Mouse (Mus musculus): ENCODE results near the gene Gm10300. TPM values are rescaled to one million over a fixed set of nuclear protein-coding genes. Genes with fewer than 3 reads are reported as not detected.

Gene Gm10300
- polyA plus RNA-seq, 1 experiment from 2014 or later: 0.12 TPM

DNA sequence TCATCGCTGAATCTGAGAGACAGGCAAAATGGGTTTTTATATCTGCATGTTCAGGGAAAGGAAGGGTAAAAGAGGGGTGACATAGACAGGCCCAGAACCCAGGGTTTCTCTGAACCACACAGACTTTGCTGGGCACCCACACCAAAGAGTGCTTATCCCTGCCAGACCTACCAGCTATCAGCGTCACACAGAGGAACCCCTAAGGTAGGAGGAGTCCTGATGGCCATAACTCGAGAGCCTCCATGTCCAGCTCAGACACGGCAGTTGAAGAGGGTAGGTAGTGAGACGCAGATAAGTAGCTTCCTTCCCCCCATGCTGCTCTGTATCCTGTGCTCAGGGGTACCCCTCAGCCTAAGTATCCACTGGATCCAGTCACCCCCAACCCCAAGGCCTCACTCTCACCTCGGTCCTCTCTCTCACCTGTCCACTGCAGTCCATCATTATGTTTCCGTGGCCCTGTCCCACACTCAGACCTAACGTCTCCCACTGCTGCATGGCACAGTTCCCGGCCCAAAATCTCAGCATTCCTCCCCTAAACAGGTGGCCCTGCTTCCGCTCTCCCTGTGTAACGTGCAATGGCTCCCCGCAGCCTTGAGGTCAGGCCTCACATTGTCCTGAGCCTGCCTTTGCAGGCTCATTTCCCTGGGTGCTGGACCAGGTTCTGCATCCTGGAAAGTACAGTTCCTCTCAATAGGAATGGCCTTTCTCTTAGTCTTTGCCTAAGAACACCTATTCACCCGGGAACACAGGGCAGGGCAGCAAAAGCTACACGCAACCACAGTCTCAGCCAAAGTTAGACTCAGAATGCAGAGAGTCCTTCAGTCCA, 7.2 kb upstream of the Gm10300 start:
- no peak for ATAC-seq (ENCODE audit: low FRiP score, low TSS enrichment)
- peaks cover 23% of the 10 kb centered on the region for H3K4me1 ChIP-seq (ENCODE audit: insufficient read depth, low read length)
- 84% methylated on average over 14 of the region's 14 CpGs for WGBS
- no peaks in the 10 kb centered on the region for H3K9me3 ChIP-seq (ENCODE audit: low read length)
- H3K9ac ChIP-seq (replicated peaks; ENCODE audit: low read length): no peak overlapping the region
- no peak overlapping the region for H3K27ac ChIP-seq (ENCODE audit: low read length)
- H3K4me2 ChIP-seq (replicated peaks; ENCODE audit: low read depth, low read length): no peak overlapping the region
- no peak overlapping the region for H3K4me3 ChIP-seq (ENCODE audit: low read length)
- no peaks in the 10 kb centered on the region for H3K36me3 ChIP-seq (ENCODE audit: insufficient read depth, low read length)
- H3K27me3 ChIP-seq (ENCODE audit: insufficient read depth, low read length): no peaks in the 10 kb centered on the region

DNA sequence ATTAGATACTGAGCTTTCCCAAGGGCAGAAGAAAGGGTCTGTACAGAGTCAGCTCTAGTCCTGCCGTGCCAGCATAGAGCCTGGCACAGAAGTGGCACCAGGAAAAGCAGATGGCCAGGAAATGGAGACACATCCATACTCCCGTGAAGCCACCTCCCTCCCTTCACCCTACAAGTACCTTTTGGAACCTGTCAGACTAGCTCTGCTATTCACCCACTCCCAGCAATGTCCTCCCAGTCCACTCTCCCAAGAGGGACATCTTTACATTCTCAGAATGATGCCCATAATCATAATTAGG, 6.6 kb upstream of the Gm10300 start:
- no peak for ATAC-seq (ENCODE audit: low FRiP score, low TSS enrichment)
- WGBS: 66% methylated on average over 2 of the region's 2 CpGs

DNA sequence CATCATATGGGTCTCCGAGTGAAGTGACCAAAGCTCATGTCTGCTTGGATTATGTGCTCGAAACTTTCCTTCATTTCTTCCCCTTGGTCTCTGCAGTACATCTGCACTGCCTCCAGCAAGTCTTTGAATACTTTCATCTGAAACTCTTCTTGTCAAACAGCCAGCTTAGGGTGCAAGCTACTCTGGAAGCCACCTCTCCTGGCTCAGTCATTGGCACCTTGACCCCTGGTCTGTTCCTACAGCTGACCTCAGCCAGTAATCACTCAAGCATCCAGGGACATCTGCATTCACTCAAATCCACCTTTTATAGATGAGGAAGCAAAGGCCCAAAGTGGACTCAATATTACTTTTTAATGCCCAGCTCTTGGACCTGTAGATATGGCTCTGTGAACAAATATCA, 2.8 kb upstream of the Gm10300 start:
- ATAC-seq (ENCODE audit: low FRiP score, low TSS enrichment): no peak
- Histone ChIP-seq H3K4me3 (ENCODE audit: low read length) (no peak overlapping the region), H3K9ac (replicated peaks; ENCODE audit: low read length) (no peak overlapping the region), H3K9me3 (ENCODE audit: low read length) (no peaks in the 10 kb centered on the region), H3K4me2 (replicated peaks; ENCODE audit: low read depth, low read length) (no peak overlapping the region), H3K4me1 (ENCODE audit: insufficient read depth, low read length) (peaks cover 33% of the 10 kb centered on the region), H3K36me3 (ENCODE audit: insufficient read depth, low read length) (no peaks in the 10 kb centered on the region), H3K27me3 (ENCODE audit: insufficient read depth, low read length) (no peaks in the 10 kb centered on the region), H3K27ac (ENCODE audit: low read length) (no peak overlapping the region)
- WGBS: 100% methylated on average over 2 of the region's 2 CpGs

More for the DNA sequence above, 6.6 kb upstream of the Gm10300 start:
- Histone ChIP-seq H3K4me1 (ENCODE audit: insufficient read depth, low read length) (peaks cover 20% of the 10 kb centered on the region), H3K36me3 (ENCODE audit: insufficient read depth, low read length) (no peaks in the 10 kb centered on the region), H3K9ac (replicated peaks; ENCODE audit: low read length) (no peak overlapping the region), H3K27me3 (ENCODE audit: insufficient read depth, low read length) (no peaks in the 10 kb centered on the region), H3K4me2 (replicated peaks; ENCODE audit: low read depth, low read length) (no peak overlapping the region), H3K4me3 (ENCODE audit: low read length) (no peak overlapping the region), H3K27ac (ENCODE audit: low read length) (no peak overlapping the region), H3K9me3 (ENCODE audit: low read length) (no peaks in the 10 kb centered on the region)

DNA sequence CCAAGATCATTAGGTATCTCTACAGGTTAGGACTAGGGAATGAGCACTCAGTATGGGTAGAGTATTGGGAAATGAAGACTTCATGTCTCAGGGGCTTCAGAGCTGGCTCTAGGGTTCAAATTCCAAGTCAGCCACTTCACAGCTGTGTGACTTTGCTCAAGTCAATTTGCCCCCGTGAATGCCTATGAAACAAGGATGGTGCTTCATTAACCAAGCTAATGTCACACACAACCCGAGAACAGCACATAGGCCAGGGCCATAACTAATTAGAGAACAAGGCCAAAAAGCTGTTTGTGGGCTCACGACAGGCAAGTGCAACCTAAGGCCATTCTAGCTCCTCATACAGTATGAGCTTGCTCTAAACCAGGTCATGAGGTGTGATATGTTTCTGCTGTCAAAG, 2.3 kb upstream of the Gm10300 start:
- Histone ChIP-seq H3K27ac (ENCODE audit: low read length) (no peak overlapping the region), H3K4me2 (replicated peaks; ENCODE audit: low read depth, low read length) (no peak overlapping the region), H3K4me1 (ENCODE audit: insufficient read depth, low read length) (peaks cover 35% of the 10 kb centered on the region), H3K9ac (replicated peaks; ENCODE audit: low read length) (no peak overlapping the region), H3K9me3 (ENCODE audit: low read length) (no peaks in the 10 kb centered on the region), H3K4me3 (ENCODE audit: low read length) (no peak overlapping the region), H3K36me3 (ENCODE audit: insufficient read depth, low read length) (no peaks in the 10 kb centered on the region), H3K27me3 (ENCODE audit: insufficient read depth, low read length) (no peaks in the 10 kb centered on the region)
- WGBS: 71% methylated on average over 3 of the region's 3 CpGs
- ATAC-seq (ENCODE audit: low FRiP score, low TSS enrichment): no peak

- no peaks in the 10 kb centered on the region for H3K27me3 ChIP-seq (ENCODE audit: insufficient read depth, low read length)
- 74% methylated on average over 6 of the region's 6 CpGs for WGBS
- no peaks in the 10 kb centered on the region for H3K36me3 ChIP-seq (ENCODE audit: insufficient read depth, low read length)
- H3K4me2 ChIP-seq (replicated peaks; ENCODE audit: low read depth, low read length): no peak overlapping the region
- no peak overlapping the region for H3K4me3 ChIP-seq (ENCODE audit: low read length)
- no peak for ATAC-seq (ENCODE audit: low FRiP score, low TSS enrichment)
- H3K27ac ChIP-seq (ENCODE audit: low read length): no peak overlapping the region; the same call in 1 of the 2 replicates
- no peak overlapping the region for H3K9ac ChIP-seq (replicated peaks; ENCODE audit: low read length)
- H3K4me1 ChIP-seq (ENCODE audit: insufficient read depth, low read length): peaks cover 35% of the 10 kb centered on the region
- H3K9me3 ChIP-seq (ENCODE audit: low read length): no peaks in the 10 kb centered on the region
Observed at GRCm38 (mm10) chr4:132072946-132073345, 1.6 kb upstream of the Gm10300 start.

DNA sequence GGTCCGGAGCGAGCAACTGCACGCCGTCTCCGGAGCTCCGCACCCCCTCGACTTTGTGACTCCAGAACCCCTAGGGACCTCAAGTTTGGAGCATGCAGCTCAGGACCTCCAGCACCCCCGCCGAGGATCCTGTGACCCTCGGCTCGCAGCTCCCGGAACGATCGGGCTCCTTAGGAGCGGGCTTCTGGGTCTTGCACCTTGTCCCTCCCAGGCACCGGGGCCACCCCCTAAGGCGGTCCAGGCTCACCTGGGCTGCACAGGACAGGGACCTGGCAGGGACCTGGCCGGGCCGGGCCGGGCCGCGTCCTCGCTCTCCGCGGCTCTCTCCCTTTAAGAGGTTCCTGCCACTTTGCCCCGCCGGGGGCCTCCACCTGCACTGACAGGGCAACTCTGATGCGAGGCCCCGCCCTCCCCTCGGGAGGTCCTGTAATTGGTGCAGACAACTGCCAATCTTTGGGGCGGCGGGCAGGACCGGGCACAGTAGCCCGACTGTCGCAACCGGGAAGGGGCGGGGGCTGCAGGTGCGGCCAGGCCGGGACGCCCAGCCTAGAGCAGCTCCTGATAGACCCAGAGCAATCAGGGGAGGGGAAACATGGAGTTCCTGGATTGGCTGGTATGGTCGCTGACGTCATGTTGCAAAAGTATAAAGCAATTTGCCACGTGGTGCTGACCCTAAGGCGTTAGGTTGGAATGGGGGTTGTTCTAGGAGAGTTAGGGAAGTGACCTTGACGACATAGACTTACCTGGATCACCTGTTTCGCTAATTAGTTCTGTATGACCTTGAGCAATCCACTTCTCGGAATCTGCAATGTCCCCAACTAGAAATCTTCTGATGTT, 654 bp downstream of the Gm10300 start, which contains the start of gene Epb41:
Gene Epb41 (minus strand): TSS at position 389 of the 837 bp plus-strand sequence.
- Histone ChIP-seq H3K9me3 (ENCODE audit: low read length) (no peaks in the 10 kb centered on the region), H3K4me1 (ENCODE audit: insufficient read depth, low read length) (peaks cover 28% of the 10 kb centered on the region), H3K27me3 (ENCODE audit: insufficient read depth, low read length) (no peaks in the 10 kb centered on the region), H3K4me3 (ENCODE audit: low read length) (peak within 1 kb of the TSS; percentile 79), H3K36me3 (ENCODE audit: insufficient read depth, low read length) (no peaks in the 10 kb centered on the region), H3K27ac (ENCODE audit: low read length) (peak within 1 kb of the TSS; percentile 67), H3K9ac (replicated peaks; ENCODE audit: low read length) (peak within 1 kb of the TSS; percentile 83), H3K4me2 (replicated peaks; ENCODE audit: low read depth, low read length) (peak within 1 kb of the TSS; percentile 98)
- peak; percentile 97 for ATAC-seq (ENCODE audit: low FRiP score, low TSS enrichment)
- 2% methylated on average over 47 of the region's 47 CpGs for WGBS

DNA sequence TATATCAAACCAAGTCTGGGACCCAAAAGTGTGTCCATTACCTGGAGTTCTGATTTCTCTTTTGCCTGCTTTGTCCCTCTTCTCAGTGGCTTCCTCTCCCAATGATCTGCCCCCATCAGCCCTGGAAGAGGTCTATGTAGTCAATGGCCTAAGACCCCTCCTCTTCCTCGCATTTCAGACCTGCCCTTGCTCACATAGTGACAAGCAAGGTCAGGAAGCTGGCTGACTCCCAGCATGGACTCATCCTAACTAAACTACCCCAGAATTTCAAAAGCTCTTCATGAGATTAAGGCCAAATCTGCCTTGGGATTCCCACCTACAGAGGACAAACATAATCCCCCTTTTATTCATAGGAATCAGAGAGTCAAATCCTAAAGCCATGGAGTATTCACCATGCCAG, 1.3 kb downstream of the Gm10300 start:
- peak overlapping the region; percentile 79; the same call in 1 of the 2 replicates for H3K4me3 ChIP-seq (ENCODE audit: low read length)
- no peak for ATAC-seq (ENCODE audit: low FRiP score, low TSS enrichment)
- H3K27ac ChIP-seq (ENCODE audit: low read length): peak overlapping the region; percentile 55

GRCm38 (mm10) chr4:132076480-132077405, 2.2 kb downstream of the Gm10300 start:
- H3K4me3 ChIP-seq (ENCODE audit: low read length): no peak overlapping the region
- no peaks in the 10 kb centered on the region for H3K36me3 ChIP-seq (ENCODE audit: insufficient read depth, low read length)
- peak overlapping the region; percentile 28 for H3K27ac ChIP-seq (ENCODE audit: low read length)
- H3K4me2 ChIP-seq (replicated peaks; ENCODE audit: low read depth, low read length): peak overlapping the region; percentile 15; the same call in 1 of the 2 replicates
- H3K9ac ChIP-seq (replicated peaks; ENCODE audit: low read length): 0 out of 2 replicates have a peak overlapping the region, but pooled peaks have one; percentile 4
- peaks cover 28% of the 10 kb centered on the region for H3K4me1 ChIP-seq (ENCODE audit: insufficient read depth, low read length)
- 0 out of 2 replicates have a peak, but pooled peaks have one; percentile 10 for ATAC-seq (ENCODE audit: low FRiP score, low TSS enrichment)
- 33% methylated on average over 20 of the region's 20 CpGs for WGBS
- no peaks in the 10 kb centered on the region for H3K27me3 ChIP-seq (ENCODE audit: insufficient read depth, low read length)
- no peaks in the 10 kb centered on the region for H3K9me3 ChIP-seq (ENCODE audit: low read length)

More for the DNA sequence above, 1.3 kb downstream of the Gm10300 start:
- no peak overlapping the region for H3K9ac ChIP-seq (replicated peaks; ENCODE audit: low read length)
- WGBS: 57% methylated on average over 1 of the region's 1 CpGs
- no peaks in the 10 kb centered on the region for H3K27me3 ChIP-seq (ENCODE audit: insufficient read depth, low read length)
- no peaks in the 10 kb centered on the region for H3K9me3 ChIP-seq (ENCODE audit: low read length)
- no peaks in the 10 kb centered on the region for H3K36me3 ChIP-seq (ENCODE audit: insufficient read depth, low read length)
- H3K4me2 ChIP-seq (replicated peaks; ENCODE audit: low read depth, low read length): peak overlapping the region; percentile 98
- H3K4me1 ChIP-seq (ENCODE audit: insufficient read depth, low read length): peaks cover 28% of the 10 kb centered on the region

DNA sequence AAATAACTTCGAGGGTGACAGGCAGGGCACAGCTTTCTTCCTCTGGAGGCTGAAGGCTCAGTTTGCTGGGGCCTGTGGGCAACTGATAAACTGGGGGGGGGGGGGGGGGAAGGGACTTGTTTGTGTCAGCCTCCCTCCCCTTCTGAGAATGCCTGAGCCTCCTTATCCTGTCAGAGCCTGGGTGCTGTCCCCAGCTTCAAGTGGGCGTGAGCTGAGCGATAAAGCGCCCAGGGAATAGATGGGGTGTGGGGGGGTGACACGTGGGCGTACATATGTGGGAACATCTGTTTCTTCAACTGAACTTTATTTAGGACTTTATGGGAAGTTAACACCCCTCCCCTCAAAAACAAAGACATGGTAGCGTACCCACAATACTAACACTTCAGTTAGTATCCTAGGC, 2.9 kb downstream of the Gm10300 start:
- H3K27ac ChIP-seq (ENCODE audit: low read length): peak overlapping the region; percentile 28; the same call in 1 of the 2 replicates
- no peaks in the 10 kb centered on the region for H3K27me3 ChIP-seq (ENCODE audit: insufficient read depth, low read length)
- H3K4me1 ChIP-seq (ENCODE audit: insufficient read depth, low read length): peaks cover 28% of the 10 kb centered on the region
- H3K9me3 ChIP-seq (ENCODE audit: low read length): no peaks in the 10 kb centered on the region
- H3K36me3 ChIP-seq (ENCODE audit: insufficient read depth, low read length): no peaks in the 10 kb centered on the region
- H3K9ac ChIP-seq (replicated peaks; ENCODE audit: low read length): no peak overlapping the region
- no peak overlapping the region for H3K4me2 ChIP-seq (replicated peaks; ENCODE audit: low read depth, low read length)
- H3K4me3 ChIP-seq (ENCODE audit: low read length): no peak overlapping the region
- ATAC-seq (ENCODE audit: low FRiP score, low TSS enrichment): no peak
- WGBS: 71% methylated on average over 7 of the region's 7 CpGs

Measured in kidney, embryonic 16.5 days (tissue).